Mouse (Mus musculus): ENCODE data around the gene Igf1.

Igf1 gene

DNA sequence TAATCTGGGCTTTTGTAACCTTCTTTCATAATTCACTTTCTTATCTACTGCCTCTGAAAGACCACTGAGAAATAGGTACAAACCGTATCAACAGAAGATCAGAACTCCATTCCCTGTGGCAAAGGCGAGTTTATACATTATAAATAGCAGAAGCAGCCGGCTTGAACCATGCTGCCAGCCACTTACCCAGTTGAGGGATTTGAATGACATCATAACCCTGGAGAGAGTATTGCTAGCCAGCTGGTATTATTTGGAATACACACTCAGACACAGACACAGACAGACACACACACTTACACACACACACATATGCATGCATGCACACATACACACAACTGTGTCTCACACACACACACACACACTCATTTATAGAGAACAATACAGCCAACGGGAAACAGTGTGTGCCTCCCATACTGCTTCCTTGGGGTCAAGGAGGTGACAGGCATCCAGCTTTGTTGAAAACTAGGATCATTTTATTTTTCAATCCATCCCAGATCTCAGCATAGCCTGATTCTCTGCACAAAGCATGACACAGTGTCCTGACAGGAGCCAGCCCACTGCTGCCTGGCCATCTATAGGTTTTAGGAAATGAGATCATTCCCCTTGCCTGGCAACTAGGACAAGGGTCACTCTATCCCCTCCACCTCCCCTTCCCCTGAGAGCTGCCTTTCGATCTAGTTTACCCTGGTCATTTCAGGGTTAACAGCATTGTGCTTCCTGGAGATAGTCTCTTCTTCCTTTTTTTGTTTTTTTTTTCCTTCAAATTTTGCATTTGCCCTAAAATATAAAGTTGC, at the start of gene Igf1:
Gene Igf1, plus strand, starts transcription at position 253 of the 794 bp plus-strand sequence.
- no peak for DNase-seq (ENCODE audit: low read depth, low spot score)

DNA sequence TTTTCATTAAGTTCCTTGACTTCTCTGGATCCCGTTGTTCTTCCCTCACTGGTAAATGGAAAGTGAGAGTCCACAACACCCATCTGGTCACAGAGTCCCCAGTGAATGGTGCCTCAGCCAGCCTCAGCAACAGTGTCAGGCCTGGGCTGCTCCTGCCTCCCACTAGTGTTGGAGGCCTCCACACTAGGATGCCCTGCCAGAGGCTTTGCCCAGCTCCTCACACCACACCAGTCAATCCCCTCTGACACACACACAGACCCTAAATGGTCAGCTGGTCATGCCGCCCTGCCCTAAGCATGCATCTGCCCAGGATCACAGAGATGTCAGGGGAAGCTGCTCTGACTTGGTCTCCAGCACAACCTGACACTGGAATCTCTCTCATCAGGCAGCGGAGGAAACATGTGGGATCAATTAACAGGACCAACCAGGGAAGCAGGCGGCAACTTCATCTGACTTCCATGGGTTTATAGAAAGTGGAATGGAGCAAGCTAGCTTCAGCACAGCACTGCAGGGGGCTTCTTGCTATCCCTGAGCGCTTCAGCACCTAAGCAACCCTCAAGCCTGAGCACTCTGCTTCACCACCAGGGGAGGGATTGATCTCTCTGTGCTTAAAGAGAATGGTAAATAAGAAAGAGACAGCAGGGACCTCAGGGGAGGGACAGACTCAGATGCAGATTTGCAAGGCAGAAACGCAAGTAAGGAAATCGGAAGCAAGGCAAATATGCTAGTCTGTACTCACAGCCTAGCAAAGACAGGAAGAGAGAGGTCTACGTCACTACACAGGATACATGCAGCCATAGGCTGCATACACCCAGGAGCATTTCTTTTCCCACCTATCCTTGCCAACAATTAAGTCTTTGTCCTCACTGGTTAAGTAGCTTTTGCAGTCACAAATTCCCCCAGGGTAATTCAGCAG, 45.6 kb upstream of the Igf1 start:
- DNase-seq (ENCODE audit: low read depth, low spot score): no peak

DNA sequence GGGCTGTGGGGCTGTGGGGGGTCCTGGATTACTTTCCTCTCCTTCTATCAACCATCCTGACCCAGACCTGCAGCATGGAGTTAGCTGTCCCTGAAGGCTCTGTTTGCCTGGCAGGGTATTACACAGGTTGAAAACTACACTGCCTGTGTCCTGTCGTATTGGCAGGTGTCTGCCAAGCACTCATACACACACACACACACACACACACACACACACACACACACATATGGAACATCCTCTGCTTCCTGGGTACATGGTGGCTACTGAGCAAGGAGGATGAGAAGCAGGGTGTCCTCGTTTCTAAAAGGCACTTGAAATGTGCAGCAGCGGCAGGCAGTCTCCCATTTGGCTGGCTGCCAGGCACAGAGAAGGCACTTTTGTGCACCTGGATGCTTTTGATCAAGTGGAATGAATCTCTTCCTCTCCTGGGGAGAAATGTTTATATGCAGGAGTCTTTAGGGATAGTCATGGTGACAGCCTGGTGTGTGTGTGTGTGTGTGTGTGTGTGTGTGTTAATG, 44.9 kb upstream of the Igf1 start:
- DNase-seq (ENCODE audit: low read depth, low spot score): no peak

DNA sequence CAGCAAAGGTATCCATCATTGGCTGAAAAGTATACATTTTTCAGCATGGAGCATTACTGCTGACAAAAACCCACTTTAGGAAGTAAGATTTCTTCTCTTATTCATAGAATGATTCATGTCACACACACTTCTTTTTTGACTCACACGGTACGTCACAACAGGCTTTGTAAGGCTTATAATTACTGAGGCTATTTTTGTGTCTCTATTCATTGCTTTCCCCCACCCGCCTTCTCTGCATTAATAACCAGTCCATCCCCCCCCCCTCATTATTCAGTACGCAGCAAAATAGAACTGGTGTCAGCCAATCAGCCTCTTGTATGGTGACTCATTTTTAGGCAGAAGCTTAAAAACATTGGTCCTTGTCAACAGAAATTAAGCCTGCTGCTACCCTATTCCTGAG, 41.2 kb upstream of the Igf1 start:
- no peak for DNase-seq (ENCODE audit: low read depth, low spot score)

DNA sequence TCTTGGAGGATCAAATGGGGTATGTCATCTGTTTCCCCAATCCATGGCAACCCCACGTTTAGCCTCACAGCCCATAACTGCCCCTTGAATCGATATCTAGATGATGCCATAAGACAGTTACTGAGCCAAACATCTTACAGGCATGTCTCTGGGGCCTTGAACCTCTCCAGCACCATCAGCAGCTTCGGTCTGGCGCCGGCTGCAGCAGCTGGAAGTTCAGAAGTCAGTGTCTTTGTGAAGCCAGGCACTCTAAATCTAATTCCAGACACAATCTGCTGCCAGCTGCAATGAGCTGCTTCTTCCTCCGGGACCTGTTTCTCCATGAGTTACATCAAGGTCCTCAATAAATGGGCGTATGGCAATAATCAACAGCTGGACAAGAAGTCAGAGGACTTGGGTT, 40.3 kb upstream of the Igf1 start:
- DNase-seq (ENCODE audit: low read depth, low spot score): no peak

DNA sequence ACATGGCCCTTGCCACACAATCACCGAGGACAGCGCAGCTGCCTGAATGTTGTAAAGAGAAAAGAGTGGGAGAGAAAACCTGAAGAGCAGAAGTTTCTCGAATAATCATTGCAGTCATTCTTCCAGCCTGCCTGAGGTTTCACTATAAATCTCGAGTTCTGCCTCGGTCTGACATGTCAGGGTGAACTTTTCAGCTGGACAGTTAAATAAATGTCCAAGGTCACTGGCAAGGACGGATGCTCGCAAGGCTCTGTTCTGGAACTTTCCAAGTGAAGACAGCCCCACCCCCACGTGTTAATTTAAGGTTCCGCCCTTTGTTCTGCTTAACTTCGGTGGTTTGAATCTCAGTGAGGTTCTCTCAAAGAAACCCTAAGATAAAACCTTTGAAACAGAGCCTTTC, 36.2 kb upstream of the Igf1 start:
- DNase-seq (ENCODE audit: low read depth, low spot score): no peak

DNA sequence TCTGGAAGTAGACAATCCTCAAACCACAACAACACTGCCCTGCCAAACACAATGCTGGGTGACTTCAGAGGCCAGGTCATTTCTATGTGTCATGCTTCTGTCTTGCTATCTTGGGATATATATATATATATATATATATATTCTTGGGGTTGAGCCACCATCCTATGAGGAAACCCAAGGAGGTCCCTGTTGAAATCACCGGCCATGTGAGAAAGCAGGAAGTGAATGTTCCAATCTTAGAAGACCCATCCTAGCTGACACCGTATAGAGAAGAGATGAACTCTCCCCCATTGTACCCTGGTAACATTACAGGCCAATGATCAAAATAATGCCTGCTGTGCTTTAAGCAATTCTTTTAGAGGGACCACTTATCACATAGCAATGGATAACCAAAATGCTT, 28.1 kb upstream of the Igf1 start:
- no peak for DNase-seq (ENCODE audit: low read depth, low spot score)

DNA sequence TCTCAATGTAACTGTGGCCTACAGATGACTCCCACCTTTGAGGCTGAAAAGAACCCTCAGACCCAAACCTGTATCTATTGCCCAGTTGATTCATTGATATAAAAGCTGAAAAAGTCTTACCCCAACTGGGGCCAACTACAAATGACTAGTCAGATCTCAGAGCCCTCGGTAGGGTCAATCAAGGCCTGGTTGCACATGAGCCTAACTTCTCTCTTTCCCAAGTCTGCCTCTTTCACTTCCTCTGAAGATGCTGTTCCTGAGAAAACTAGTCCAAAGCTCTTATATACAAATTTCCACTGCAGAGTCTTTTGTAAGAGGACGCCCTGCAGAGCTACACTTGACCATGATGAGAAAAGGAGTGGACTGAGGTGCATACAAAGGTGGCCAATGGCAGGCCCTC, 27.4 kb upstream of the Igf1 start:
- no peak for DNase-seq (ENCODE audit: low read depth, low spot score)

DNA sequence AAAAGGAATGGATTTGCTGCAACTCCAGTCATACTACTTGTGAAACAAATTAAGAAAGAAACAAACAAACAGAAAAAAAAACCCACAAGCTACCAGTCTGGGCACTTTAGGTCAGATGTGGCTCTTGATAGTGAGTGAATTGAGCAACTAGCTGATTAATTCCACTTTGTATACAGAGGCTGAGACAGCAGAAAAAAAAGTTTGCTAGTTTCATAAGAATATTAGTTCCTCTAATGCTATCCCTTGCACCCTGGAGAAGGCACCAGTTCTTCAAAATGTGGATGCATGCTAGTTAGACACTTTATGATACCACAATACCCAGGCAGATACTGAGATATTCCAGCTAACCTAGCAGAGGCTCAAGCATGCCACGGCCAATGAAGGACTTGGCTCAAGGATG, 26.0 kb upstream of the Igf1 start:
- DNase-seq (ENCODE audit: low read depth, low spot score): no peak

DNA sequence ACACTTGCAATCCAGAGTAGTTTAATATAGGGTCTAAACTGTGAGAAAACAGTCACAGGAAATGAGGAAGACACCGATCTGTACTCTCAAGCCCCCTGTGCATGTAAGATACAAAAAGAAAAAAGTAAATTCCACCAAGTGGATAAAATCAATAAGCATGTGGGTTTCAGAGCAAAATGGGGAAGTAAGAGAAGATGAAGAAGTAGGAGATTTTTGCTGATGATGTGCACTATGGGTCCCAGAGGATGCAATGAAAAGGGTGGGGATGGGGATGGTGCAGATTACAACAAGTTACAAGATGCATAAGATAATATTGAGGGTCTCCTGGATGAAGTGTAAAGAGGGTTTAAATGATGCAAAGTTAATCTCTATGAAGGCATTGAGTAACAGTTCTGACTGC, 18.6 kb upstream of the Igf1 start:
- DNase-seq (ENCODE audit: low read depth, low spot score): no peak

DNA sequence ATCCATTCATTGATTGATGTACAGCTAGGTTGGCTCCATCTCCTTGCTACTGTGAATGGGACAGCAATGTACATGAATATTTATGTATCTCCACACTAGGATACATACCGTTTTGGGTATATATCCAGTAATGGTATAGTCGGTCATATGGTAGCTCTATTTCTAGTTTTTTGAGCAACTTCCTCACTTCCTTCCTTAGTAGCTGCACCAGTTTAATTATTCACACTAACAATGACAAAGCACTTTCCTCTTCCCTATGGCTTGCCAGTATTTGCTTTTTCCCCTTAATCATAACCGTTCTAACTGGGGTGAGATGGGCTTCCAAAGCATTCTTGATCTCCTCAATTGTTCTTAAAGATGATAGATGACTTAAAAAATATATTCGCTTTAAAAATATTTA, 15.6 kb upstream of the Igf1 start:
- DNase-seq (ENCODE audit: low read depth, low spot score): no peak

DNA sequence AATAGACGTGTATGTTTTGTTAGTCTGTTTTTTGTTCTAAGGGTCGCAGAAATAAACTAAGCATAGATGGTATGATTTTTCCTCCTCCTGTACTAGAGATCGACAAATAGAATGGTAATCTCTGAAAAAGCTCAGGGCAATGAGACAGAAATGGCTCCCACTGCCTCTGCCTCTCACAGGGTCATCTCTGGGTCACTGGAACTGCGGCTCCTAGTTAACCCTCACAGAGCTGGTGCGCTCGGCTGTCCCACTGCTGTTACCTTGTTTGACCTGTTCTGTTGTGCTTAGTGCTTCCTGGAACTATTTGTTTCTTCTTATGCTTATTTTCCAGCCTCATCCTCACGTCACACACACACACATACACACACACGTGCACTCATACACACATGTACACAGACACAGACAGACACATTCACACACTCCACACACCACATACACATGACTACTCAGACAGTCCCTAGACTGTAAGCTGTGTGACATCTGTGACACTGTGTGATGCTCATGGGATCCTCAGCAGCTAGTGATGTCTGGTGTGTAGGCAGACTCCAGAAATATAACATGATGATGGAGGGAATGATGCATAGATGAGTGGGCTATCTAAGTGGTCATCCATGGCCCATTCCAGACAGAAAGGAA, 13.0 kb upstream of the Igf1 start:
- DNase-seq (ENCODE audit: low read depth, low spot score): no peak

DNA sequence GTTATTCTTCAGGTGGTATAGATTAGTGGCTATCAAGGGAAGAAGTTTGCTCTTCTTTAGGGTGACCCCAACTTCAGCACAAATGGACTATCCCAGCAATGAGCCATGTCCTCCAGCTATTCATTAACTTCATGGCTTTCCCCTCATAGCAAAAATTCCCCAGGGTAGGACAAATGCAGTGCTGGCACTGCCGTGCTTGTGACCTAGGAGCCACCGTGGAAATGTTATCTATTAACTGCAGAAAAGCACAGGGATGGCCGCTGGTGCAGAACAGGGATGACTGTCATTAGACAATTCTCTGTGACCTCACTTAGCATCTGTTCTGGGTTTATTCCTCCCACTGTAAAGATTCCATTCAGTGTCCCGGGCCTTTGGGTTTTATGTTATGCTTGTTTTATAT, 10.2 kb upstream of the Igf1 start:
- DNase-seq (ENCODE audit: low read depth, low spot score): no peak

DNA sequence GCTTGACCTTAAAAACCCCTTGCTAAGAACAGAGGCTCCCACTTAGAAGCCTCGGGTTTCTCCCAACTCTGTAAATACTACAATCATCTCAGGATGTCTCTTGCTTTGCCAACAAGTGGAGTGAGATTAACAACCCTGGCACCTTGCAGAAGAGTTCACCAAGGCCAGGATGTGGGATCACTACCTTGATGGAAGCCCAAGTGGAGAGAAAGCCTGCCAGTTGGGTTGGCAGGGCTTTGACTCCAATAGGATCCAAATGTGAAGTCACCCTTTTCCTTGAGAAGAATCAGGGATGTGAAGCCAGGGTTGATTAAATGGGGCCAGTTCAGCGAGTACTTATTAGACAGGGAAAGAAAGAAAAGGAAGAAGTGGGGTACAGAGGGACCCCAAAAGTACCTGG, 9.6 kb upstream of the Igf1 start:
- no peak for DNase-seq (ENCODE audit: low read depth, low spot score)

DNA sequence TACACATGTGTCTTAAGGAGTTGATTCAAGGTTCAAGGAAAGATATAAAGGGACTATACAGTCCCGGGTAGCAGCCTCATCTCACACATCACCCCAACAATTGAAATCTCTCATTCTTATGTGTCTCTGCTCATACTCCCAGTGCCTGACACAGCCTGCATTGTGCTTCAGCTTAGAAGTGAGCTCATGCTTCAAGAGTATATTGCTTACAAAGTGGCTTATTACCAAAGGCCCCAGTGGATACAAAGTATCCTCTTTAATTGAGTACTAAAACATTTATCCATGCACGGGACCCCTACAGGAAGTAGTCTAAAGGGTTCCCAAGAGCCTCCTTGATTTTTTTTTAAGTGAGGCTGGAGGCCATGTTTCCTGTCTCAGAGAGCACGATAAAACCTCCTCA, 6.6 kb upstream of the Igf1 start:
- DNase-seq (ENCODE audit: low read depth, low spot score): no peak

DNA sequence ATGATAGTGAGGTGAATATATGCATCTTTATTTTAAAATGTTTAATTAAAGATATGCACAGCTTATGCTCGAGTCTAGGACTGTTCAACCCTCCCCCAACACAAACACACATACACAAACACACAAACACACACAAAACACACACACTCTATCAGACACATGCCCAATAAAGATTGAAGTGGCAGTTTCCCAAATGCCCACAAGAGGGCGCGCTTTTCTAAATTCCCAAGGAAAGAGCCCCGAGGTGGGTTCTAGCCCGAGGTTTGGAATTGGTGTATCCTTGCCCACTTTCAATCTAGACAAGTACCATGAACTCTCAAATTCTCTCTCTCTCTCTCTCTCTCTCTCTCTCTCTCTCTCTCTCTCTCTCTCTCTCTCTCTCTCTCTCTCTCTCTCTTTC, 3.7 kb upstream of the Igf1 start:
- DNase-seq (ENCODE audit: low read depth, low spot score): peak; percentile 13

DNA sequence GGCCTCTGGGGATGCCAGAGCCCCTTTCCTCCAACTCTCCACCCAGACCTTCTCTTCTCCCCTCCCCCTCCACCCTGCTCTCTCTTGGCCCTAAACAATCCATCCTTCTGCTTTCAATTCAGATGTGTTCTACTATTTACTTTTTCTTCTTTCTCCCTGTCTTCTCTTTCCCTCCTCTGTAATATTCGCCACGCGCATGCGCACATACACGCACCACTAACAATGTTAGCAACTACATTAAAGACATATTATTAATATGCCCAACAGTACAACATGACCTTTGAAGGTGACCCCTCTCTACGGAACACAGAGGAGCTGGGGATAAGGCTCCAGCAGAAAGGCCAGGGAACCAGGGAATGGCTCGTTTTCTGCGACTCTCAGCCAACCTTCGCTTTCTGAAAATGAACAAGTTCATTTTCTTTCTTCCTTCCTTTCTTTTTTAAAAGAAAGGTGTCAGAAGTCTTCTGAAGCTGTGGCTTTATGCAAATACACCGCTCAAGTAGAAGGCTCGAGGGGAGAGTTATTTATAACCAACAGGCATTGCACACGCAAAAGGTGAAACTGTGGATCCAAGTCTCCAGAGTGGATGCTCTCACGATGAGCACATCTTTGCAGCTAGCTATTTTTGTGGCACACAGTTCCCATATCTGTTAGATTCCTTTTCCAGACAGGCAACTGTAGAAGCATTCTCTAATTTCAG, 2.5 kb upstream of the Igf1 start:
- DNase-seq (ENCODE audit: low read depth, low spot score): no peak

DNA sequence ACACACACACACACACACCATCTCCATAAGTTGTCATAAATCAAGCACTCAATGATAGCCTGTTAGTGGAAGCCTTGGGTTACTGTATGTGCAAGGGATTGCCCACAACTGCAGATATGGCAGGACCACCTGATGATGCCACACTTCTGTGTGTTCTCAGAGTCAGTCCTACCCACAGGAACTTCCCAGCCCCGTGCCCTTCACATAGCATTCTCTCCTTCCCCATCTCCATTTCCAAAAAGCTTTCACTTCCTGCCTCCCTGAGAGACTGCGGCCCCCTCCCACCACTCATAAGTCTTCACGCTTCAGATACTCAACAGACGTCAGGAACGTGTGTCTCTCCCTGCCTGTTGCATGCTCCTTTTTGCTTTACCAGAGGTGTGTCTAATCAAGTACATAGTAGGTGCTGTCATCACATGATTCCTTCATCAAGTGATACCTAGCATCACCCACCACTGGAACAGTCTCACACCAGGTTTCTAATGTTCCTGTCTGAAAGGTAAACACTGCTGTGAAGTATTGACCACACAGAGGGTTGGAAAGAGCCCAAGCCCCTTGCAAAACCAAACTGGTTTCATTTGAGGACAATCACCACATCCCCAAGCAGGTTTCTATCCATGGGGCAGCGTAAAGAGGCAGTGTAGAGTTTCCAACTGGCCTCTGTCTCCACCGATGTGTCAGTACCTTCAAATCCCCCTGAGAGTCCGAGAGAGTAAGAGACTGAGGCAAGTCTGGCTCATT, 680 bp upstream of the Igf1 start:
- no peak for DNase-seq (ENCODE audit: low read depth, low spot score)

DNA sequence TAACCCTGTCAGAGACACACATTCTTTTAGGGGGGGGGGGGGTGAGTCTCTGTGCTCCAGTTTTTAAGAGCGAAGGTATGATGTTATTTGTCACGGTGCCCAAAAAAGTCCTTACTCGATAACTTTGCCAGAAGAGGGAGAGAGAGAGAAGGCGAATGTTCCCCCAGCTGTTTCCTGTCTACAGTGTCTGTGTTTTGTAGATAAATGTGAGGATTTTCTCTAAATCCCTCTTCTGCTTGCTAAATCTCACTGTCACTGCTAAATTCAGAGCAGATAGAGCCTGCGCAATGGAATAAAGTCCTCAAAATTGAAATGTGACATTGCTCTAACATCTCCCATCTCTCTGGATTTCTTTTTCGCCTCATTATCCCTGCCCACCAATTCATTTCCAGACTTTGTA, 874 bp downstream of the Igf1 start:
- no peak for DNase-seq (ENCODE audit: low read depth, low spot score)

DNA sequence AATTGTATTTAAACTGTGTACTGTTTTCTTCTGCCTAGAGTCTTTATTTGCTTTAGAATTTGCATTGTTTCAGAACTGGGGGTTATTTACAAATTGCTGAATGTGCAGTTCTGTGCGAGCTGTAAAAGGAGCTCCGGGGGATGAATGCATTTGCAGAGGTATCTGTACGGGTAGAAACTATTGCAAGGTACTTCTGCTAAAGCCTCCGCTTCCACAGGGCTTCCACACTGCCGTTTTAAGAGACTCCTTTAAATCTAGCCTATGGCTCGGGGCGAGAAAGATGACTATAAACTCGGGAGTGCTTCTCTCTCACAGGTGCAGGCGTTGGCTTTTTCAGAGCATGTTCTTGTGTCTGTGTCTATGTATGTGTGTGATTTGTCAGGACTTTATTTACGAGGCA, 1.4 kb downstream of the Igf1 start:
- no peak for DNase-seq (ENCODE audit: low read depth, low spot score)
